Mouse (Mus musculus) heart, adult 2 months (tissue): ENCODE measurements at regions not wholly inside any gene's neighbourhood (a gene's known extent, or its start where the extent isn't known, plus 50 kb on each side); places are given as distances from the start of the nearest gene placed in this dataset.

Source experiments
- CTCF ChIP-seq: fragments of 200-600 bp; IDR thresholded peaks from 2 replicates; pipeline ENCODE4 v1.8.1; 2022; ENCODE audit warnings: antibody characterized with exemption, mild to moderate bottlenecking, moderate library complexity
- EP300 ChIP-seq: fragments of 200-500 bp; IDR thresholded peaks from 2 replicates; pipeline ENCODE4 v1.6.1; 2011; ENCODE audit warnings: low read depth, low read length, control low read depth; ENCODE audit not compliant: insufficient read depth
- POLR2A ChIP-seq: fragments of 200-500 bp; IDR thresholded peaks from 2 replicates; pipeline ENCODE4 v1.6.1; 2011; ENCODE audit warnings: mild to moderate bottlenecking, low read depth, low read length, control low read depth; ENCODE audit not compliant: insufficient read depth

- TF ChIP-seq POLR2A (no peak), EP300 (no peak), CTCF (no peak)
These were observed 750.5 kb upstream of the Acvr2a start for GRCm38 (mm10) chr2:48063436-48063835.
